Mouse (Mus musculus): ENCODE measurements around the gene Slc39a12. TPM values are rescaled to one million over a fixed set of nuclear protein-coding genes. Genes with fewer than 3 reads are reported as not detected.

Slc39a12 gene
- total RNA-seq (2017): not detected in 3 replicates

- no peak for ATAC-seq (replicated peaks; ENCODE audit: insufficient number of reproducible peaks, low FRiP score, low TSS enrichment, poor library complexity, severe bottlenecking)
Observed at GRCm38 (mm10) chr2:14388162-14388561, at the start of gene Slc39a12. TSS of gene Slc39a12 (plus strand) at chr2:14388316.

GRCm38 (mm10) chr2:14341652-14342308 is 46.3 kb upstream of the Slc39a12 start:
- no peak for ATAC-seq (replicated peaks; ENCODE audit: insufficient number of reproducible peaks, low FRiP score, low TSS enrichment, poor library complexity, severe bottlenecking)

GRCm38 (mm10) chr2:14342309-14342839 is 45.7 kb upstream of the Slc39a12 start:
- no peak for ATAC-seq (replicated peaks; ENCODE audit: insufficient number of reproducible peaks, low FRiP score, low TSS enrichment, poor library complexity, severe bottlenecking)

- ATAC-seq (replicated peaks; ENCODE audit: insufficient number of reproducible peaks, low FRiP score, low TSS enrichment, poor library complexity, severe bottlenecking): no peak
Observed at GRCm38 (mm10) chr2:14388856-14389255, 740 bp downstream of the Slc39a12 start.

- ATAC-seq (replicated peaks; ENCODE audit: insufficient number of reproducible peaks, low FRiP score, low TSS enrichment, poor library complexity, severe bottlenecking): no peak
Observed at GRCm38 (mm10) chr2:14390900-14391299, 2.8 kb downstream of the Slc39a12 start.

GRCm38 (mm10) chr2:14403000-14403399 is 14.9 kb downstream of the Slc39a12 start:
- ATAC-seq (replicated peaks; ENCODE audit: insufficient number of reproducible peaks, low FRiP score, low TSS enrichment, poor library complexity, severe bottlenecking): no peak

GRCm38 (mm10) chr2:14428987-14429386 is 40.9 kb downstream of the Slc39a12 start:
- ATAC-seq (replicated peaks; ENCODE audit: insufficient number of reproducible peaks, low FRiP score, low TSS enrichment, poor library complexity, severe bottlenecking): no peak

- ATAC-seq (replicated peaks; ENCODE audit: insufficient number of reproducible peaks, low FRiP score, low TSS enrichment, poor library complexity, severe bottlenecking): no peak
Observed at GRCm38 (mm10) chr2:14447322-14447721, 59.2 kb downstream of the Slc39a12 start.

GRCm38 (mm10) chr2:14450866-14451265 is 62.8 kb downstream of the Slc39a12 start:
- ATAC-seq (replicated peaks; ENCODE audit: insufficient number of reproducible peaks, low FRiP score, low TSS enrichment, poor library complexity, severe bottlenecking): no peak

GRCm38 (mm10) chr2:14454946-14455631 is 67.0 kb downstream of the Slc39a12 start:
- ATAC-seq (replicated peaks; ENCODE audit: insufficient number of reproducible peaks, low FRiP score, low TSS enrichment, poor library complexity, severe bottlenecking): no peak

GRCm38 (mm10) chr2:14464438-14464837 is 76.3 kb downstream of the Slc39a12 start:
- ATAC-seq (replicated peaks; ENCODE audit: insufficient number of reproducible peaks, low FRiP score, low TSS enrichment, poor library complexity, severe bottlenecking): no peak

- ATAC-seq (replicated peaks; ENCODE audit: insufficient number of reproducible peaks, low FRiP score, low TSS enrichment, poor library complexity, severe bottlenecking): no peak
Observed at GRCm38 (mm10) chr2:14494132-14494531, 106.0 kb downstream of the Slc39a12 start.

- no peak for ATAC-seq (replicated peaks; ENCODE audit: insufficient number of reproducible peaks, low FRiP score, low TSS enrichment, poor library complexity, severe bottlenecking)
Observed at GRCm38 (mm10) chr2:14496150-14496549, 108.0 kb downstream of the Slc39a12 start.

GRCm38 (mm10) chr2:14502482-14502881 is 114.4 kb downstream of the Slc39a12 start:
- no peak for ATAC-seq (replicated peaks; ENCODE audit: insufficient number of reproducible peaks, low FRiP score, low TSS enrichment, poor library complexity, severe bottlenecking)

GRCm38 (mm10) chr2:14518237-14518636 is 130.1 kb downstream of the Slc39a12 start:
- ATAC-seq (replicated peaks; ENCODE audit: insufficient number of reproducible peaks, low FRiP score, low TSS enrichment, poor library complexity, severe bottlenecking): no peak

GRCm38 (mm10) chr2:14534325-14535077 is 146.4 kb downstream of the Slc39a12 start:
- no peak for ATAC-seq (replicated peaks; ENCODE audit: insufficient number of reproducible peaks, low FRiP score, low TSS enrichment, poor library complexity, severe bottlenecking)

GRCm38 (mm10) chr2:14535246-14535671 is 147.1 kb downstream of the Slc39a12 start:
- no peak for ATAC-seq (replicated peaks; ENCODE audit: insufficient number of reproducible peaks, low FRiP score, low TSS enrichment, poor library complexity, severe bottlenecking)

GRCm38 (mm10) chr2:14537781-14538180 is 149.7 kb downstream of the Slc39a12 start:
- no peak for ATAC-seq (replicated peaks; ENCODE audit: insufficient number of reproducible peaks, low FRiP score, low TSS enrichment, poor library complexity, severe bottlenecking)

GRCm38 (mm10) chr2:14543355-14543754 is 155.2 kb downstream of the Slc39a12 start:
- no peak for ATAC-seq (replicated peaks; ENCODE audit: insufficient number of reproducible peaks, low FRiP score, low TSS enrichment, poor library complexity, severe bottlenecking)
